Mouse (Mus musculus) B cell, adult (primary cell): ENCODE data around the gene Pgf. TPM values are rescaled to one million over a fixed set of nuclear protein-coding genes. Genes with fewer than 3 reads are reported as not detected.

Experiments used
- total RNA-seq: library from RNA; stranded (reverse); gene quantifications from 4 replicates; pipeline ENCODE4 v1.2.4, GENCODE M21; 2023; ENCODE audit not compliant: inconsistent age

The Pgf gene
- total RNA-seq, result 0.35 to 0.45 TPM in 2 of 4 replicates, not detected in the others

DNA sequence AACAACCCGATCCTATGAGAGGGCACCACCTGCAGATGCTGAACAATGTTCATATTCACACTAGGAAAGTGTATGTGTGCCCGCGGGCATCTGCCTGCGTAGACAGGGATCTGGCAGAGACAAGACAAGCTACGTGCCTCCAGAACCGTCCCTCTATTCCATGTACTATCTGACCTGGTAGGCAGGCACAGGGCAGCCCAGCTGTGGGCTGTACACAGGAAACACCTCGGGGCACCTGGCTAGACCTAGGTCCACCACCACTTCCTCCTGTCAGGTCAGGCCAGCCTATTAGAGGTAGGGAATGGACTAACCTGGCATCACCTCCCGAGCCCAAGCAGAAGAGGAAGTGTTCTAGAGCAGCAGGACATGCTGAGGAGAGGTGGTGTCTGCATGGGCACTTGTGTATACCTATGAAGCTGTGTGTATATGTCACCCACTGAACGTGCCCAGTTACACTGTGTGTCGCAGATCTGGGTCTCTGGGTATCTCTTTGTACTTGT is at the start of gene Pgf:
Gene Pgf, minus strand, starts transcription at position 51 of the 500 bp plus-strand sequence.

DNA sequence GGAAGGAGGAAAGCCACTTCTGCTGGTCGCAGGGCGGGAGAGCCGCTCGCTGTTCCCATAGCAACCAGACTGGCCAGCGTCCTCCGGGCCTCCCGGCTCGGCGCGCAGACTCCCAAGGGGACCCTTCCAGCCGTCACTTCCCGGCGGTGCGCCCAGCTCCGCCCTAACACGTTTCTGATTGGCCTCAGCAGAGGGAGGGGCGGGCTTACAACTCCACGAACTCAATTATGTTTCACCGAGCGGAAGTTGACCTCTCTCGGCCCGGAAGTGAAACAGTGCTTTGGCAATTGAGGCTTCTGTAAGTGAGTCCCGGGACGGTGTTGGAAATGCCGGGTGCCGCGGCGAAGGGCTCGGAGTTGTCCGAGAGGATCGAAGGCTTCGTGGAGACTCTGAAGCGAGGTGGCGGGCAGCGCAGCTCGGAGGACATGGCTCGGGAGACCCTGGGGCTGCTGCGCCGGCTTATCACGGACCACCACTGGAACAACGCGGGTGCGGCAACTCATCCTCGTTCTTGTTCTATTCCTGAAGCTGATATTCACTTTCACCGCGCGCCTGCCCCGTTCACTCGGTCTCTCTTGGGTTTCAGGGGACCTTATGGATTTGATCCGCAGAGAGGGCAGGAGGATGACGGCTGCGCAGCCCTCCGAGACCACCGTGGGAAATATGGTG is 41.8 kb upstream of the Pgf start, which contains the start of gene Eif2b2:
Gene Eif2b2, plus strand, starts transcription at position 246 of the 669 bp plus-strand sequence.

DNA sequence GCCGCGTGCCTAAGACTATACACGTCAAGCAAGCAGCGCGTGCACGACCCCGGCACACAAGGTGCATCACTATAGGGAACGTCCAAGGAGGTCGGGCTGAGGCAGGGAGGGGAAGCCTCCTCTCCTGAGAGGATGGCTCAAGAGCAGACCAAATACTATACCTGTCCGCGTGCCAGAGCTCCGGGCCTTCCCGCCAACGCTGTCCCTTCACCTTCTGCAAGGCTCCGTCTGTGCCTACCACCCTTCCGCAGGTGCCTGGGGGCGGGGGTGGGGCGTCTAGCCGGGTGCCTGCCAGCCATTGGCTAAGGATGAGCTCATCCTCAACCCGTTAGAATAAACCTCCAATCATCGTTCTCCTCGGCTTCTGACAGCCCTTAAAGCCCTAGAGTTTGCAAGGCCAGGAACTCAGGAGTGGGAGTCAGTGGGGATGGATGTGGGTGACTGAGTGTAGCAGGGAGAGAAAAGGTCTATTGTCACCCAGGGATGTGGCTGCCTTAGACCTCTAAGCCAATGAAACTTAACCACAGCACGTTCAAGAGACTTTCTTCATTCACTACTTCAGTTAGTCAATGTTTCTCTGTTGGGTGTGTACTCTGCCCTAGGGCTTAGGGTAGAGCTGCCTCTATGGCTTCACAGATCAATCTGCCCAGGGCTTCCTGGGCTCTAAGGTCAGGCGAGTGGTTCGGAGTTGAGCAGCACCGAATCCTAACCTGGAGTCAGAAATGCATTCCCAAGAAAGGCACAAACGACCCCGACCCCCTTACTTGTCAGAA is 26.4 kb downstream of the Pgf start, which contains the start of gene Rps6kl1:
Gene Rps6kl1, minus strand, starts transcription at position 263 of the 773 bp plus-strand sequence.

Other genes starting within 250 kb of the Pgf start
- 98.7 to 101 TPM (median 100 TPM) in 4 replicates for gene Fcf1, start 206.9 kb downstream of the Pgf start, total RNA-seq
- gene Arel1, start 206.9 kb downstream of the Pgf start, total RNA-seq, result 54.8 to 73.2 TPM (median 60.0 TPM) in 4 replicates
- 82.7 to 90.2 TPM (median 88.7 TPM) in 4 replicates for gene Ylpm1, start 181.5 kb downstream of the Pgf start, total RNA-seq
- gene Prox2, start 67.0 kb downstream of the Pgf start, total RNA-seq, result 2.5 to 4.7 TPM (median 4.3 TPM) in 4 replicates
- 224 to 254 TPM (median 245 TPM) in 4 replicates for gene Dlst, start 67.0 kb downstream of the Pgf start, total RNA-seq
- 0.93 to 1.7 TPM (median 1.3 TPM) in 4 replicates for gene Rps6kl1, start 26.5 kb downstream of the Pgf start, total RNA-seq
- gene Eif2b2, start 41.7 kb upstream of the Pgf start, total RNA-seq, result 104 to 136 TPM (median 109 TPM) in 4 replicates
- gene Mlh3, start 92.8 kb upstream of the Pgf start, total RNA-seq, result 14.2 to 18.2 TPM (median 15.8 TPM) in 4 replicates
- gene Acyp1, start 110.6 kb upstream of the Pgf start, total RNA-seq, result 14.7 to 19.7 TPM (median 16.7 TPM) in 4 replicates
- 0.18 TPM in 1 of 4 replicates, not detected in the others for gene Zc2hc1c, start 110.8 kb upstream of the Pgf start, total RNA-seq
- 63.8 to 68.4 TPM (median 66.8 TPM) in 4 replicates for gene Nek9, start 161.6 kb upstream of the Pgf start, total RNA-seq
- 155 to 165 TPM (median 160 TPM) in 4 replicates for gene Tmed10, start 197.1 kb upstream of the Pgf start, total RNA-seq